Mouse (Mus musculus): Measurements from ENCODE around the gene Asxl1.

DNA sequence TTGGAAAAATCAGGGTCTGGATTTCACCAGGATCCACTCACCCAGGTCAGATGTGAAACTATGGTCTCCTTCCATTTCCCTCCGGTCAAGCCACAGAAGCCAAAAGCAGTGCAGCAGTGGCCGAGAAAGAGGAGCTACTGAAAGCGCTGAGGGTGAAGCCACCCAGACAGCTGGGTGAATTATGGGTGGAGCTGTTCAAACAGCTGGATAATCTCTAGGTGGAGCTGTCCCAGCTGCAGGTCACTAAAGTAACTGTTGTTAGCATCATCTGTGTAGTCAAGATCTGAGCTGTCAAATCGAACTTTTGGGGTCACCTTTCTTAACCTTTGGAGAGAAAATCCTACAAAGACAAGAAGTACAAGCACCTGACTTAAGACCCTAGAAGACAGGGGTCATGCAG, 47.2 kb upstream of the Asxl1 start:
- TF ChIP-seq POLR2A (IDR thresholded peaks at IDR 0.05; ENCODE audit: borderline replicate concordance, control insufficient read depth, low read depth, low read length) = no peak
- TF ChIP-seq CTCF (IDR thresholded peaks at IDR 0.05; ENCODE audit: control insufficient read depth, insufficient read depth, low read length) = no peak
